Mouse (Mus musculus) embryonic fibroblast, embryonic 13.5 days (primary cell): ENCODE results near the gene Msn. TPM values are rescaled to one million over a fixed set of nuclear protein-coding genes. Genes with fewer than 3 reads are reported as not detected.

Source experiments
- H3K27ac ChIP-seq: 2 replicates; pipeline ENCODE4 v1.5.1; 2012; ENCODE audit warnings: low read length, control low read depth, inconsistent platforms; ENCODE audit not compliant: insufficient read depth
- H3K4me1 ChIP-seq: 2 replicates; pipeline ENCODE4 v1.6.1; 2011; ENCODE audit warnings: low read length; ENCODE audit not compliant: control insufficient read depth, insufficient read depth
- H3K4me3 ChIP-seq: 2 replicates; pipeline ENCODE4 v1.5.1; 2011; ENCODE audit warnings: mild to moderate bottlenecking, control low read depth, low read length; ENCODE audit not compliant: insufficient read depth
- CTCF ChIP-seq: IDR thresholded peaks from 2 replicates; pipeline ENCODE4 v1.5.1; 2011; ENCODE audit warnings: mild to moderate bottlenecking, control low read depth, low read length, moderate library complexity, borderline replicate concordance; ENCODE audit not compliant: insufficient read depth
- POLR2A ChIP-seq: IDR thresholded peaks from 2 replicates; pipeline ENCODE4 v1.6.1; 2011; ENCODE audit warnings: low read depth, mild to moderate bottlenecking, control low read depth, low read length, moderate library complexity
- polyA plus RNA-seq: library from polyadenylated mRNA; stranded (reverse); fragments of >200 nt; gene quantifications from 2 replicates; pipeline ENCODE4 v1.2.4, GENCODE M21; 2011; ENCODE audit warnings: low read depth; ENCODE audit not compliant: missing spikeins, insufficient read length

Msn gene
- polyA plus RNA-seq, result 473 and 817 TPM in 2 replicates

DNA sequence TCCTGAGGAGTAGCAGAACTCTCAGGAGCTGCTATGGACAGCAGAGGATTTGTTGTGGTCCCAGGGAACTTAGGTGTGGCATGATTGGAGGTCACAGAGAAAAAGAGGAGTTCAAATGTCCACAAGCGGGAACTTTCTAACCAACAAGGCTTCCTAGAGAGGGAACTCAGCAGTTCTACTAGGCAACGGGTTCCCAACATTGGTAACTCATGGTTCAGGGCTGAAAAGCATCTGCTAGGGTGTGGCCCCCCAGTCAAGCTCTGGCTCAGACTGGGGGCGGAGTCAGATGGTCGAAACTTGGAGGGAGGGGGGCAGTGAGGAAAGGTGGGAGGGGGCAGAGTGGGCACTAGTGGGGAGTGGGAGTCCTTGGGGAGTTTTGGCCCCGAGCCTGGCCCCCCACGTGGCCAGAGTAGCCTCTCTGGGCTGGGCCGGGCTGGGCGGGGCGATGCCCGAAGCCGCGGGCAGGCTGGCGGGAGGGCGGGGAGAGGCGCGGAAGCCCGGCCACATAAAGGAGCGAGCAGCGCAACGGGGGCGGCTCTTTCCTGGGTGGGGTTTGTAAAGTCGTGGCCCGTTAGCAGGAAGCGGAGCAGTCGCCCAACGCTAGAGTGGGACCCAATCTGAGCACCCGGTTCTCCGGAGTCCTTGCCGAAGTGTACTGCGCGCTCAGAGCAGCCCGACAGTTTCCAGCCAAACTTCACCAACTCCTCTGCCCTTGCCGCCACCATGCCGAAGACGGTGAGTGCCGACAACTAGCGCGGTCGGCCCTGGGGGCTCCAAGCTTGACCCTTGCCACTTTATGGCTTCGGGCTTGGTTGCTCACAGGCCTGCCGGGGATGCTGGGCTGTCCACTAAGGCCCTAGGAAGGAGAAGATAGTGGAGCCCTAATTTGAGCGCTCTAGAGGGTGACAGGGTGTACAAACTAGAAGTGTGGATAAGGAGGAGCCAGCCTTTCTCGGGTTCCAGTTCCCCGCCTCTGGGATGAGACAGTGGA lies at the start of gene Msn:
Gene Msn, plus strand, starts transcription at position 534 of the 991 bp plus-strand sequence.
- TF ChIP-seq CTCF (no peak), POLR2A (peak; percentile 90)
- Histone ChIP-seq H3K27ac (peak within 1 kb of the TSS; percentile 91), H3K4me1 (0 out of 2 replicates have a peak, but pooled peaks cover 3% of the 10 kb centered on the region), H3K4me3 (peak within 1 kb of the TSS; percentile 99)

DNA sequence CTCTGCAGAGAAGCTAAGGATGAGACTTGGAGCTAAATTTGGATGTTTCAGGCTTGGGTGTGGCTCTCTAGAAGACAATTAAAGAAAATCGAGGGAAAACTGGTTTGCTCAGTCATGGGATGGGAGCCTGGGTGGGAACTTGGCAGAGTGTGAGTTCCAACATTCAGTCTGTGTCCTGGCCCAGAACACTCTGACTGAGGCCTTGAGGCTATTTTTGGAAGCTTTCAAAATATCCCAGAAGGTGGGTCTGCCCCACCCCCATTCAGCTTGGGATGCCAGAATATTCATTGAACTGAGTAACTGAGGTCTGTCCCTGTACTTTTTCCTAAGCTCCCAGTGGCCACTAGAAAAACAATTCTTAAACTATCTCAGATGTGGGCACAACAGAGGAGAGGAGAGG lies 43.0 kb upstream of the Msn start:
- H3K4me3 ChIP-seq, result no peak overlapping the region
- no peaks in the 10 kb centered on the region for H3K4me1 ChIP-seq
- no peak for TF ChIP-seq POLR2A
- no peak overlapping the region for H3K27ac ChIP-seq

- H3K4me1 ChIP-seq, result no peaks in the 10 kb centered on the region
- TF ChIP-seq CTCF (no peak), POLR2A (no peak)
- peak overlapping the region; percentile 78 for H3K27ac ChIP-seq
- no peak overlapping the region for H3K4me3 ChIP-seq
These were observed 18.1 kb upstream of the Msn start for GRCm38 (mm10) chrX:96077747-96078146.

GRCm38 (mm10) chrX:96086259-96086658 lies 9.6 kb upstream of the Msn start:
- TF ChIP-seq CTCF (no peak), POLR2A (no peak)
- no peak overlapping the region for H3K4me3 ChIP-seq
- H3K27ac ChIP-seq, result peak overlapping the region; percentile 52
- H3K4me1 ChIP-seq, result no peaks in the 10 kb centered on the region

DNA sequence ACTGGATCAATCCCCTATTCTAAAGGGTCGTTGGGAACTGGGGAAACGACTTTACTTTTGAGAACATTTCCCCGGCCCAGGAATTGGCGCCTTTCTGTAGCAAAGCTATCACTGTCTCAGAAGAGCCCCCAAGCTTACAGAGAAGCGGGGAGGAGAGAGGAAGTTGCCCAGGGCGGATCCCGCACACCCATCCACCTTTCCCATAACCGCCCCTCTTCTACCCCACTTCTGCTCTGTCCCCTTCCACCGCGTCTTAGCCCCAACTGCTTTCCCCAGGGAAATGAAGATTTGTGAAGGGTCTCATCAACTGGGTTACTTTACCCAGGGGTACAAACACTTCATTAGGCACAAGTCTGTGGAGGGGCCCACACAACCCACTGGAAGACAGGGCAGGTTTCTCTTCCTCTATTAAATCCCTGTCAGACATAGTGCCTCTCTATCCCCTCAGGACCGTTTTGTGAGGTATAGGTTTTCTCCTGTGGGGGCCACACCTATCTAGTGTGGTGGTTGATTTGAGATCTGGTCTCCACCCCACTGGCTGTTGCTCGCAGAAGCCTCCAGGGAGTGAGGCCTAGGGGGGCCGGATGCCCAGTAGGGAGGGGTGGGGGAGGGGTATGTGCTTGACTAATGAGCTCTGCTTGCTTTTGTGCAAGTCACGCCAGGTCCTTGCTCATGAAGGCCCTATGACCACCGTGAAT lies 820 bp downstream of the Msn start:
- Histone ChIP-seq H3K4me3 (peak overlapping the region; percentile 99), H3K27ac (peak overlapping the region; percentile 91), H3K4me1 (0 out of 2 replicates have a peak, but pooled peaks cover 3% of the 10 kb centered on the region)
- TF ChIP-seq CTCF (no peak), POLR2A (no peak; the same call in 1 of the 2 replicates)

GRCm38 (mm10) chrX:96097491-96097970 lies 1.7 kb downstream of the Msn start:
- H3K27ac ChIP-seq, result peak overlapping the region; percentile 82
- 0 out of 2 replicates have a peak, but pooled peaks cover 3% of the 10 kb centered on the region for H3K4me1 ChIP-seq
- peak overlapping the region; percentile 99 for H3K4me3 ChIP-seq
- TF ChIP-seq POLR2A (no peak), CTCF (no peak)

- Histone ChIP-seq H3K27ac (peak overlapping the region; percentile 47; the same call in 1 of the 2 replicates), H3K4me1 (0 out of 2 replicates have a peak, but pooled peaks cover 3% of the 10 kb centered on the region), H3K4me3 (peak overlapping the region; percentile 48)
- no peak for TF ChIP-seq POLR2A
- TF ChIP-seq CTCF, result no peak
These were observed 3.2 kb downstream of the Msn start for GRCm38 (mm10) chrX:96099003-96099402.

- Histone ChIP-seq H3K4me1 (peaks cover 3% of the 10 kb centered on the region), H3K27ac (peak overlapping the region; percentile 97), H3K4me3 (no peak overlapping the region)
- no peak for TF ChIP-seq CTCF
- TF ChIP-seq POLR2A, result no peak
These were observed 11.8 kb downstream of the Msn start for GRCm38 (mm10) chrX:96107427-96108291.

DNA sequence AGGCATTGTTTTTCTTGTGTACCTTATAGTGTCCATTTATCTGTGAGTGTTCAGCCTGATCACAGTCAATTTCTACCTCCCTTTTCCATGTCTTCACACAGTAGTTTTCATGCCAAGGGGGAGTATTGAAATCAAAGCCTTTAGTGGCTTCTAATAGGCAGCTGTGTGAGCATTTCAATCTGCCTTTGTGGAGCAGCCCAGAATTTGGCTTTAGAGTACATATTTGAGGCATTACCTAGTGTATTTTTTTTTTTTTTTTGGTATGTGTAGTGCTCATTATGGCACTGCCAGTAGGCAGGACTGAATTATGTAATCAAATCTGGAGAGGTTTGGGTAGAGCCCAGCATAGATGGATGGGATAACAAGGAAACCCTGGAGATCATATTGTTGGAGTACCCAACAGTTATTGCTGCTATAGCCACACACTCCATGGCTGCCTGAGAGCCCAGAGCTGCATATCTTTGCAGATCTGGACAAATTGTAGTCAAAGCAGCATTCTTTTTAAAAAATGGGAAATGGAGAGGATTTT lies 17.3 kb downstream of the Msn start:
- no peak for TF ChIP-seq POLR2A
- TF ChIP-seq CTCF, result no peak
- Histone ChIP-seq H3K4me1 (peaks cover 3% of the 10 kb centered on the region), H3K27ac (peak overlapping the region; percentile 57; the same call in 1 of the 2 replicates)

More for the DNA sequence above, 17.3 kb downstream of the Msn start:
- H3K4me3 ChIP-seq, result no peak overlapping the region
